Mouse (Mus musculus) brain, embryonic 14.5 days (tissue): ENCODE results near the gene Rhob.

Source experiments
- CTCF ChIP-seq: fragments of 200-500 bp; IDR thresholded peaks from 2 replicates; pipeline ENCODE4 v1.5.1; 2012; ENCODE audit warnings: inconsistent platforms, mild to moderate bottlenecking, moderate library complexity, borderline replicate concordance; ENCODE audit not compliant: insufficient read depth, insufficient read length; ENCODE audit errors: extremely low read depth
- POLR2A ChIP-seq: fragments of 200-500 bp; IDR thresholded peaks from 2 replicates; pipeline ENCODE4 v1.6.1; 2012; ENCODE audit warnings: mild to moderate bottlenecking, inconsistent platforms, borderline replicate concordance; ENCODE audit not compliant: poor library complexity, insufficient read depth, insufficient read length, severe bottlenecking; ENCODE audit errors: extremely low read depth

DNA sequence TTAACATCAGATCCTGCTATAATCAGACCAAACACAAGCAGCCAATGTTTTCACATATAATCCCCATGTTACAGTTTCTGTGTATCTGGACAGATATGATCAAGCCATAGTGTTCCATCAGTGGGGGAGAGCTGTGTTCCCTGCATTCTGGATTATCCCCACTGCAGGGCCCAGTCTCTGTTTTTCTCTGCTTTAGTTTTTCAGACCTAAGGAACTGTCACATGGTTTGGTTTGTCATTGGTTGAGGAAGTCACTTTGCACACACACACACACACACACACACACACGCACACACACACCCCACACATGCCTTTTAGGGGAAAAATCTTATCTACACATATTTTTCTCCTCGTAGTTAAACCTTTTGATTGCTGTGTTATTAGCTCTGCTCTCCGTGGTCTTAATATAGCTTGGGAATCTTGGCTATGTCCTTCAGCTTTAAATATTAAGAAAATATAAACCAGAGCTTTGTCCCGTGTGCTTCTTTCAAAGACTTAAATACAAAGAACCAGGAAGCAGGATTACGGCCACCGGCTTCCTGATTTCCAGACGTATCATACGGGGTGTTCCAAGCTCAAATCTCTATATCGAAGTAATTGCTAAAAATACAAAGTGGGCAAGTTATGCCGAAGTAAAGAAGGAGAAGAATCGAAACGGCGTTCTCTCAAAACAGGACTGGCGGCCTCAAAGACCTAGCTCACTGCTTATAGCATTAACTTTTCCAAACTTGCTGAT, 1.9 kb upstream of the Rhob start:
- TF ChIP-seq POLR2A (no peak), CTCF (no peak)
